Mouse (Mus musculus): ENCODE measurements around the gene Dtnb. TPM values are rescaled to one million over a fixed set of nuclear protein-coding genes. Genes with fewer than 3 reads are reported as not detected.
A peak's percentile ranks its signal among the peaks of the same experiment; 100 is the strongest.

Gene Dtnb
- total RNA-seq, 2 experiments from 2014 or later = 98.7 to 116 TPM

- no peak for DNase-seq (ENCODE audit: low spot score in 2 of 2)
These were observed 151.6 kb downstream of the Dtnb start for GRCm38 (mm10) chr12:3723762-3724161.

DNA sequence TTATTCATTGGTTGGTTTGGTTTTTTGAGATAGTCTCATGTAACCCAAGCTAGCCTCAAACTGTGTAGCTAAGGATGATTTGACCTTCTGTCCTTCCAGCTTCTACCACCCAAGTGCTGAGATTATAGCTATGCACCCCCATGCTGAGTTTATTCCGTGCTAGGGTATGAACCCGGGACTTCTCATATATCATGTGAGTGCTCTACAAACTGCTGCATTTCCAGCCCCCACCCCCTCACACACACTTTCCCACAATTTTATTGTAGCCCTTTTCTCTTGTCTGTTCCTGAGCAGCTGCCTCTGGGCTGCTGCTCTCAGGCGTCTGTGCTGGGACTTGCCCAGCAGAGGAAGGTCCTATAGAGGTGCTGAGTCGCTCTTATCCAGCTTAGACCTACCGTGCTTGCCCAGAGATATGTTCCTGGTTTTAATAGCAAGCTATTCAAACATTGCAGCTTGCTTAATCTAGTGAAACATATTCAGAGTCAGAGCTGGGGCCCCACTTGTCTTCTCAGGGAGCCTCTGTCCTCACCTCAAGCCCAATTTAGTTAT, 152.7 kb downstream of the Dtnb start:
- DNase-seq (ENCODE audit: low spot score in 2 of 2) = no peak

- no peak for DNase-seq (ENCODE audit: low spot score in 2 of 2)
These were observed 157.4 kb downstream of the Dtnb start for GRCm38 (mm10) chr12:3729521-3730075.

GRCm38 (mm10) chr12:3732623-3733265, 160.6 kb downstream of the Dtnb start:
- peak; percentile 43 to 78 for DNase-seq (ENCODE audit: low spot score in 2 of 2)

- no peak for DNase-seq (ENCODE audit: low spot score in 2 of 2)
These were observed 161.1 kb downstream of the Dtnb start for GRCm38 (mm10) chr12:3733328-3733727.

GRCm38 (mm10) chr12:3737009-3737408, 164.8 kb downstream of the Dtnb start:
- no peak for DNase-seq (ENCODE audit: low spot score in 2 of 2)

- no peak for DNase-seq (ENCODE audit: low spot score in 2 of 2)
These were observed 166.8 kb downstream of the Dtnb start for GRCm38 (mm10) chr12:3738741-3739529.

- DNase-seq (ENCODE audit: low spot score in 2 of 2) = no peak
These were observed 167.8 kb downstream of the Dtnb start for GRCm38 (mm10) chr12:3739749-3740704.

DNA sequence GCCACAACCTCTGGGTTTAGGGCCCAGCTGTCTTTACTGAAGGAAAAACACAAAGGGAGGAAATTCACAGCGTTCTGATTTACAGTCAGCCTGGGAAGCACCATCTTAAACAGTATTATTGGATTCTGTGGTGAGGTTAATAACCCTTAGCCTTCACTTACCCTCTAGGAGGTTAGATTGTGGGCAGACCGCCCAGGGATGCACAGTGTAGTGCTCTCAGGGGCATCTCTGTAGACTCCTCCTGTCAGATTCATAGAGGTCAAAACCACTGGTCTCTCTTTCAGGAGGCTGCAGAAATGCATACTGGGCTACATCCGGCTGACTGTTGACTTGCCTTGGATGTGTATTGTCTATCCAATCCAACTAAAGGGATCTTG, 168.5 kb downstream of the Dtnb start:
- no peak for DNase-seq (ENCODE audit: low spot score in 2 of 2)

DNA sequence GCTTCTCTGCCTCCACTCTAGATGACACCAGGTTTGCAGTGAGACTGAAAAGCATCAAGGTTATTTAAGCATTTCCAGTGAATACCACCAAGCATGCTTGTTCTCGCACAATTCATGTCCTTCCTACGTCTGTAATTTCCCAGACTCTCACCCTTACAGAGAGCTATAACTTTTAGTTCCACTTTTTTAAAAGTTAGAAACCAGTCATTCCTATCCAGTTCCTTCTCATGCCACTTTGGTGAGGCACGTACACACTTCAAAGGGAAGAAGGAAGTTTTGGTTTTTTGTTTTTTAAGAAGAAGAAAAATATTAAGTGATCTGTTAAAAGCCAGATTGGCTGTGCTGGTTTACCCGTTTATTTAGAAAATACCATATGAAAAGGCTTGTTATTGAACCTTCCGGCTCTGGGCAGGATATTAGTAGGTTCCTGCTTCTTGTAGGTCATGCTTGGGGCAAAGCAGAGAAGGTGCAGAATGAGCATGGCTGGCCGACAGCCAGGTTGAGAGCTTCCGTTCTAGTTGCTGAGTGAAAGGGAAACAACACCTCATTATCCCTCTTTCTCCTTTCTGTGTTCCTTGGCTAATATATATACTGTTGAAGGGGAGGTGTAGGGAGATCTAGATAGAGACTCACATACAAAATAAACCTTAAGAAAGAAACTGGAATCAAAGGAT, 173.4 kb downstream of the Dtnb start:
- no peak for DNase-seq (ENCODE audit: low spot score in 2 of 2)

DNA sequence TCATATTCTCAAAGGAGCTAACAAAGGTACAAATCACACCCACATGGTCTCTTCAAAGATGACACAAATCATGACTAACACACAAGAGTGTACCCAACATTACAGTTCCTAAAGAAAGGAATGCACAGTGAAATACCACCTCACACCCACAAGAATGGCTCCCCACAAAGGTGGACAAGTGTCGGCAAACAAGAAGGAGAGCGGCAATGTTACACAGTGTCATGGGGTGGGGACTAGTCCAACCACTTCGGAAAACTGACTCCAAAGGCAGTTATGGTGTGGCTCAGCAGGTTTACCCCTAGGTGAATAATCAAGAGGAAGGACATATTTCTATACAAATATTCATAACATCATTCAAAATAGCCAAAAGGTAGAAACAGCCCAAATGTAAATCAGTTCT, 174.2 kb downstream of the Dtnb start:
- DNase-seq (ENCODE audit: low spot score in 2 of 2) = no peak

DNA sequence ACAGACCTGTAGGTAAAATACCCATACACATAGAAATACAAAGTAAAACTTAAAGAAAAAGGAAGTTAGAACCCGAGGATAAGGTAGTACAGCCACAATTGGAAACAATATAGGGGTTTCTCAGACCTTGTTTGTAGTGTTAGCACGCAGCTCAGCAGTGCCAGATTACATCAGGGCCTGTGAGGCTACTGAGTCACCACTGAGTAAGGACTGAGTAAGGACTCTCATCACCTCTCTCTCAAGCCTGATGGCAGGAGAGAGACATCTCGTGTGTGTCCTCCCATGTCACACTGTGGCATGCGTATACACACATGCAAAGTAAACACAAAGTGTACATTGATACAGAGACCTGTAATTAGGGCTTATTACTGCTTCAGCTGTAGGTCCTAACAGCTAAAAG, 175.4 kb downstream of the Dtnb start:
- no peak for DNase-seq (ENCODE audit: low spot score in 2 of 2)

GRCm38 (mm10) chr12:3755522-3755921, 183.3 kb downstream of the Dtnb start:
- no peak for DNase-seq (ENCODE audit: low spot score in 2 of 2)

DNA sequence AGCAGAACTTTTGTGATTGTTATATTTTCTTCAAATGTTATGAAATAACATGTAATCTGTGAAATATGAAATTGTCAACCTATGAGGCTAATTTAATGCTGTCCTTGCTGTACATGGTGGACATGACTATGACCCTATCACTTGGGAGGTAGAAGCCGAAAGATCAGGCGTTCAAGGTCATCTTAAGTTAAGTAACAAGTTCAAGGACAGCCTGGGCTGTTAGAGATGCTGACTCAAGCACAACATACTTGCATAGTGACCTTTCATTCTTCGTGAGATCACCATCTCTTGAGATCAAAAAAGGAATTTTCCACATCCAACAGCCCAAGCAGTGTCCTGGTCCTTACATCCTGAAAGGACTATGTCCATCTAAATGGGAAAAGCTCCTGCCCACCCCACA, 184.0 kb downstream of the Dtnb start:
- DNase-seq (ENCODE audit: low spot score in 2 of 2) = no peak

- DNase-seq (ENCODE audit: low spot score in 2 of 2) = no peak
These were observed 185.9 kb downstream of the Dtnb start for GRCm38 (mm10) chr12:3758127-3758526.

DNA sequence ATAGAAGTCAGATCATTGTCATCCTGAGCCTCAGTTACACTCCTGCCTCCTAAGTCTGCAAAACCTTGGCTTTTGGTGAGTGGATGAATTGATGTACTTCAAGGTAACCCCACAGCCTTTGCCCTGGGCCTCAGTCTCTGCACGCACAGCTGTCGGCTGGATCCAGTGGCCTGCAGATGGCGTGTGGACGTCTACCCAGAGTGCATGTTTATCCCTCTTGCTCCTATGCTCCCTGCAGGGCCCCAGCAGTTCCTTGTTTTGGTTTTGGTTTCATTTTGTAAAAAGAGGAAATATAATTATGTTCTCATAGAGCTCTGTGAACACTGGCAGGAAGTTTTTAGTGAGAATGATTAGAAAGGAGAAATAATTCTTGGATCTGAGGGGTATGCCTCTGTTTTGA, 187.2 kb downstream of the Dtnb start:
- peak in 1 of 2 experiments; percentile 24 for DNase-seq (ENCODE audit: low spot score in 2 of 2)

- no peak for DNase-seq (ENCODE audit: low spot score in 2 of 2)
These were observed 188.9 kb downstream of the Dtnb start for GRCm38 (mm10) chr12:3760876-3761590.

GRCm38 (mm10) chr12:3761591-3762295, 189.6 kb downstream of the Dtnb start:
- DNase-seq (ENCODE audit: low spot score in 2 of 2) = no peak

DNA sequence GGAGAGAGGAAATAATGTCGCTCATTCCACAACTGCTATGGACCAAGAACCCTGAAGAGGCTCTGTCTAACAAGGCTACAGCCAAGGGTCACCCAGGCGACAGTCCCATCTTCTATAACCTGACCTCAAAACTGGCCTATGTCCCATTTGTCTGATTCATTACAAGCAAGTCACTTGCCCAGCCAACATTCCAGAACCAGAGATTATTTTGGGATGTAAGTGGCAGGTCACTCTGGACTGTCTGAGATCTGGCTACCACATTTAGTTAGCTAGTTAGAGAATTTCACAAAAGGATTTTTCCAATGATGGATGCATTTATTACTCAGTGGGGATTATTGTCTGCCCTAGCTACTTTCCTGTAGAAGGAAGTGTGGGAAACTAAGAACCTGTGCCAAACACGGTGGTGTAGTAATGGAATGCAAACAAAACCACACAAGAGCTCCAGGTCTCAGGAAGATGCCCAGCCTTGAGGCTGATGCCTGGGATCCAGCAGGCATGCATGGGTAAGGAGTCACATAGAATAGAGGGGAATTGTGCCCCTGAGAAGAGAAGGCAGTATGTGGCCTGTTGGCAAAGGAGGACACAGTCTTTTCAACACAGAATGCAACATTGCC, 192.1 kb downstream of the Dtnb start:
- no peak for DNase-seq (ENCODE audit: low spot score in 2 of 2)

Data from layer of hippocampus, postnatal 14 days (tissue).